Mouse (Mus musculus) neural tube, embryonic 11.5 days (tissue): ENCODE results near the gene Smg6. TPM values are rescaled to one million over a fixed set of nuclear protein-coding genes. Genes with fewer than 3 reads are reported as not detected.

Experiments
- ATAC-seq: fragments of 200-750 bp; cut with Nextera tagmentation; 2 replicates; pipeline ENCODE4 v1.8.0; 2017; ENCODE audit warnings: moderate number of reproducible peaks, mild to moderate bottlenecking, moderate TSS enrichment, moderate library complexity; ENCODE audit not compliant: insufficient read depth, low FRiP score, low TSS enrichment
- DNase-seq: peaks from one replicate; pipeline ENCODE4 v3.0.0-alpha.2; 2015; ENCODE audit warnings: low spot score
- H3K27ac ChIP-seq: fragments of 300-500 bp; sonication (generic); 2 replicates; pipeline ENCODE4 v1.5.1; 2014; ENCODE audit warnings: low read depth, mild to moderate bottlenecking, low read length
- H3K27me3 ChIP-seq: fragments of 300-500 bp; sonication (generic); 2 replicates; pipeline ENCODE4 v1.6.1; 2014; ENCODE audit warnings: mild to moderate bottlenecking, low read length, mixed read lengths; ENCODE audit not compliant: control insufficient read depth, insufficient read depth
- H3K36me3 ChIP-seq: fragments of 300-500 bp; sonication (generic); 2 replicates; pipeline ENCODE4 v1.6.1; 2014; ENCODE audit warnings: mild to moderate bottlenecking, low read length, moderate library complexity, mixed read lengths; ENCODE audit not compliant: control insufficient read depth, insufficient read depth
- H3K4me1 ChIP-seq: fragments of 300-500 bp; sonication (generic); 2 replicates; pipeline ENCODE4 v1.6.1; 2014; ENCODE audit warnings: low read length, mixed read lengths; ENCODE audit not compliant: control insufficient read depth, insufficient read depth
- H3K4me2 ChIP-seq: fragments of 300-500 bp; sonication (generic); 2 replicates; pipeline ENCODE4 v1.6.1; 2014; ENCODE audit warnings: low read depth, mild to moderate bottlenecking, moderate library complexity
- H3K4me3 ChIP-seq: fragments of 300-500 bp; sonication (generic); 2 replicates; pipeline ENCODE4 v1.5.1; 2014; ENCODE audit warnings: low read depth, low read length
- H3K9ac ChIP-seq: fragments of 300-500 bp; sonication (generic); 2 replicates; pipeline ENCODE4 v1.6.1; 2014; ENCODE audit warnings: mild to moderate bottlenecking, low read length
- H3K9me3 ChIP-seq: fragments of 300-500 bp; sonication (generic); 2 replicates; pipeline ENCODE4 v1.6.1; 2016; ENCODE audit warnings: low read length; ENCODE audit not compliant: control insufficient read depth
- WGBS: fragments of 180-500 bp; shearing (Covaris S2); extraction: QIAGEN DNeasy Blood & Tissue Kit; methylation state at CpG from one replicate; pipeline ENCODE4 v1.1.7; 2014; 5-methylcytosine and 5-hydroxymethylcytosine counted together
- polyA plus RNA-seq: library from polyadenylated mRNA; unstranded; fragments of >200 nt; fragmentation: Nextera tagmentation; extraction: Ambion mirVana; gene quantifications from 2 replicates; pipeline ENCODE4 v1.2.1, GENCODE M21; 2014

Smg6 gene
- polyA plus RNA-seq, 1 experiment from 2014 or later = 17.4 TPM

- Histone ChIP-seq H3K4me1 (peaks cover 4% of the 10 kb centered on the region; the same call in 1 of the 2 replicates), H3K4me3 (no peak overlapping the region), H3K4me2 (no peak overlapping the region), H3K9ac (no peak overlapping the region), H3K36me3 (no peaks in the 10 kb centered on the region; the same call in none of the 2 replicates), H3K27ac (no peak overlapping the region), H3K9me3 (no peaks in the 10 kb centered on the region), H3K27me3 (no peaks in the 10 kb centered on the region)
- 58% methylated on average over 2 of the region's 2 CpGs for WGBS
- DNase-seq = no peak
- no peak for ATAC-seq
Measured at GRCm38 (mm10) chr11:75184986-75185385, 259.4 kb downstream of the Smg6 start.

DNA sequence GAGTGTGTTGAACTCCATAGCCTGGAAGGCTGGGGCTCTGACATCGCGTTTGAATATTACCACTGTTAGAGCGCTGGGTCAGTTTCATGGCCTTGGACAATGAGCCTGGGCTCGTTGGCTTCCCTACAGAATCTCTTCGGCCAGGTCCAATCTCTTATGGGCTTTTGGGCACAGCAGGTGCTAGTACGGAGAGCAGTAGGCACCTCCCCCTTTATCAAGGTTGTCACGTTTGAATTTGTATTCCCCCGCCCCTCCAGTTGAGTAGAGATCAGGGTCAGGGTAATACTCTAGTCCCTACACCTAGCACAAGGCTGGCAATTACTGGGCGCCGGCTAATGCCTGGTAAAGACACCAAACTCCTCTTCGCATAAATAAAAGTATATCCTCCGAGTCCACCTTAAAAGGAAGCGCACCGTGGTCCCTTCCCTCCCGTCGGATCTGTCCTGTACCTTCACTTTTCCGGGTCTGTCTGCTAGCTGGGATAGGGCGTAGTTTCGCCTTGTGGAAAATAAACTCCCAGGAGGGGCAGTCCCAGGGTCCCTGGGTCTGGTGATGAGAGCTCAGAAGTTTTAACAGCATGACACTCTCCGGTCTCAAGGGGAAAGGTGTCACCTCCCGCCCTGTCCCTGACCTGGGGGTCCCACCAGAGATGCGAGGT, 264.2 kb downstream of the Smg6 start:
- ATAC-seq = 0 out of 2 replicates have a peak, but pooled peaks have one; percentile 49
- no peak overlapping the region for H3K27ac ChIP-seq
- under 1% methylated on average over 22 of the region's 22 CpGs for WGBS
- H3K9me3 ChIP-seq = no peaks in the 10 kb centered on the region
- H3K4me3 ChIP-seq = peak overlapping the region; percentile 74
- peaks cover 33% of the 10 kb centered on the region for H3K27me3 ChIP-seq
- no peaks in the 10 kb centered on the region for H3K36me3 ChIP-seq
- peaks cover 20% of the 10 kb centered on the region for H3K4me1 ChIP-seq
- peak overlapping the region; percentile 58 for H3K9ac ChIP-seq
- DNase-seq = no peak
- peak overlapping the region; percentile 79 for H3K4me2 ChIP-seq

DNA sequence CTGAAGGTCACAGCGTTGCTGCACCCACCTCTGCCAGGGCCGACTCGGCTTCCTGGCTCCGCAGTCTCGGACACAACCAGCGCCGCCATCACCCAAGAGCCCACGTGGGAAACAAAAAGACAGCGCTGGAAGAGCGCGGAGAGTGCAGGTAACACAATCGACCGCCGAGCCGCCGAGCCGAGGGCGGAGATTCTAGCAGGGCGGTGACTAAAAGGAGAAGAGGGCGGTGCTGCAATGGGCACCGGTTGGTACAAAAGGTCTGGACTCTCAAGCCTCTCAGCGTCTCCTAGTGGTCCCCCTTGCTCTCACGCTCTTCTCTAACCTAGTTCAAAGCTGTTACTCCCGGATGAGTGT, 264.7 kb downstream of the Smg6 start:
- peak overlapping the region; percentile 79 for H3K4me2 ChIP-seq
- DNase-seq = peak; percentile 89
- H3K4me3 ChIP-seq = peak overlapping the region; percentile 74
- ATAC-seq = peak; percentile 62; the same call in 1 of the 2 replicates
- no peaks in the 10 kb centered on the region for H3K9me3 ChIP-seq
- H3K27ac ChIP-seq = no peak overlapping the region
- no peaks in the 10 kb centered on the region for H3K36me3 ChIP-seq
- H3K4me1 ChIP-seq = peaks cover 25% of the 10 kb centered on the region
- WGBS = 0% methylated on average over 24 of the region's 24 CpGs
- peaks cover 38% of the 10 kb centered on the region for H3K27me3 ChIP-seq
- H3K9ac ChIP-seq = peak overlapping the region; percentile 58

DNA sequence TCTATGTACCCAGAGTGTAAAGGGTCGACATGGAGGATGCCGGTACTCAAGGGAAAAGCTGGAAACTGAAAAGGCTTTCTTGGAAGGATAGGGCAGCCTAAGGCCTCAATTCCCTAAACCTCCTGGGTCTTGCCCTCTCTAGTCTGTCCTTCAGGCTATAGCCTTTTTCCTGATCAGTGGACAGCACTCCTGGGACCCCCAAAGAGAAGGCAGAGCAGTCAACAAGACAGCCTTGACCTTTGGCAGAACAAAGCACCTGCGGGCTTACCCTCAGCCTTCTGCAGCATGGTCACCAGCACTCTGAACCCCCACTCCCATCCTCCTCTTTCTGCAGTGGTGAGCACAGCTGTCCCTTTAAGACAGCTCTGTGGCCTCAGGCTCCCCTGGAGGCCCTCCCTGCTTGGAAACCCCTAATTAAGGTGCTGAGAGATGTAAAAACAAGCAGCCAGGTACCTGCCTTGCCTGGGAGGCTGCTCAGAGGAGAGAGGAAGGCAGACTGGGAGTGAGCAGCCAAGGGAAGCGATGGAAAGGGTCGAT, 265.4 kb downstream of the Smg6 start, which contains the start of gene Dph1:
Dph1 (minus strand) TSS at position 337 of the 537 bp plus-strand sequence.
- no peak for ATAC-seq
- peak within 1 kb of the TSS; percentile 58 for H3K9ac ChIP-seq
- WGBS = 47% methylated on average over 5 of the region's 5 CpGs
- no peak for DNase-seq
- no peaks in the 10 kb centered on the region for H3K36me3 ChIP-seq
- H3K27me3 ChIP-seq = peaks cover 45% of the 10 kb centered on the region
- H3K9me3 ChIP-seq = no peaks in the 10 kb centered on the region
- H3K27ac ChIP-seq = no peak within 1 kb of the TSS
- peaks cover 25% of the 10 kb centered on the region for H3K4me1 ChIP-seq
- peak within 1 kb of the TSS; percentile 79 for H3K4me2 ChIP-seq
- peak within 1 kb of the TSS; percentile 74 for H3K4me3 ChIP-seq

DNA sequence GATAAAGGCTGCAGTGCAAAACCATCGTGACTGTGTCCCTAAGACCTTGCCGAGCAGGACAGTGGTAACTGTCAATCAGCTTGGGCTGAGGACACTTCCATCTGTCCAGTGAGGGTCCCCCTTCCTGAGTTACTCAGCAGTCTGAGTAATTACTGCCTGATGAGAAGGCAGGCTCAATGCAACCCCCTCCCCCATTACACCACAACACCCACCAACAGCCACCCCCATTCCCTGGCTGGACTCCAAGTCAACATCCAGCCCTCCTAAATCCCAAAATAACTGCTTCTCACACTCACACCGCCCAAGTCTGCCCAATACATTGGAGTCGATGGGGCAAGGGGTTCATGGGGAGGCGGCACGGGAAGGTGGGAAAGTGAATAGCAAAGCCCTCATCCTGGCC, 266.2 kb downstream of the Smg6 start:
- Histone ChIP-seq H3K4me2 (no peak overlapping the region), H3K27ac (no peak overlapping the region), H3K4me1 (peaks cover 25% of the 10 kb centered on the region), H3K27me3 (peaks cover 53% of the 10 kb centered on the region), H3K9ac (no peak overlapping the region), H3K36me3 (no peaks in the 10 kb centered on the region), H3K9me3 (no peaks in the 10 kb centered on the region), H3K4me3 (no peak overlapping the region)
- 73% methylated on average over 6 of the region's 6 CpGs for WGBS
- ATAC-seq = no peak
- DNase-seq = no peak

- WGBS = 25% methylated on average over 13 of the region's 13 CpGs
- ATAC-seq = no peak
- H3K27ac ChIP-seq = no peak overlapping the region
Measured at GRCm38 (mm10) chr11:75192336-75193214, 267.0 kb downstream of the Smg6 start.

GRCm38 (mm10) chr11:75193256-75194071, 267.8 kb downstream of the Smg6 start, which contains the start of gene Rtn4rl1:
Gene Rtn4rl1 (plus strand): TSS chr11:75193783.
- H3K9ac ChIP-seq = peak within 1 kb of the TSS; percentile 47
- WGBS = under 1% methylated on average over 74 of the region's 84 CpGs
- H3K4me3 ChIP-seq = peak within 1 kb of the TSS; percentile 43
- DNase-seq = peak; percentile 52
- no peaks in the 10 kb centered on the region for H3K9me3 ChIP-seq
- no peak within 1 kb of the TSS for H3K27ac ChIP-seq
- no peak for ATAC-seq
- peaks cover 58% of the 10 kb centered on the region for H3K27me3 ChIP-seq
- no peaks in the 10 kb centered on the region for H3K36me3 ChIP-seq
- H3K4me1 ChIP-seq = peaks cover 25% of the 10 kb centered on the region
- peak within 1 kb of the TSS; percentile 69 for H3K4me2 ChIP-seq

More at GRCm38 (mm10) chr11:75192336-75193214, 267.0 kb downstream of the Smg6 start:
- Histone ChIP-seq H3K27me3 (peaks cover 58% of the 10 kb centered on the region), H3K4me1 (peaks cover 25% of the 10 kb centered on the region), H3K36me3 (no peaks in the 10 kb centered on the region), H3K4me2 (peak overlapping the region; percentile 69), H3K4me3 (0 out of 2 replicates have a peak overlapping the region, but pooled peaks have one; percentile 2), H3K9me3 (no peaks in the 10 kb centered on the region), H3K9ac (no peak overlapping the region)
- peak; percentile 74 for DNase-seq
